Mouse (Mus musculus) liver, postnatal 0 days (tissue): Measurements from ENCODE around the gene Med26. TPM values are rescaled to one million over a fixed set of nuclear protein-coding genes. Genes with fewer than 3 reads are reported as not detected.

Source experiments
- ATAC-seq: fragments of 200-750 bp; cut with Nextera tagmentation; 2 replicates; pipeline ENCODE4 v1.8.0; 2017; ENCODE audit warnings: mild to moderate bottlenecking, moderate library complexity
- DNase-seq: peaks from one replicate; pipeline ENCODE4 v3.0.0-alpha.2; 2016
- H3K27ac ChIP-seq: fragments of 300-500 bp; sonication (generic); 2 replicates; pipeline ENCODE4 v1.5.1; 2014; ENCODE audit warnings: antibody characterized with exemption, moderate library complexity, mild to moderate bottlenecking, low read depth
- H3K27me3 ChIP-seq: fragments of 300-500 bp; sonication (generic); 2 replicates; pipeline ENCODE4 v1.6.1; 2014; ENCODE audit warnings: low read length, control low read depth, mixed read lengths; ENCODE audit not compliant: insufficient read depth
- H3K36me3 ChIP-seq: fragments of 300-500 bp; sonication (generic); replicated peaks from 2 replicates; pipeline ENCODE4 v1.6.1; 2014; ENCODE audit warnings: mild to moderate bottlenecking, control low read depth, low read length, moderate library complexity, mixed read lengths; ENCODE audit not compliant: insufficient read depth
- H3K4me1 ChIP-seq: fragments of 300-500 bp; sonication (generic); 2 replicates; pipeline ENCODE4 v1.6.1; 2014; ENCODE audit warnings: antibody characterized with exemption, mild to moderate bottlenecking, control low read depth; ENCODE audit not compliant: insufficient read depth
- H3K4me2 ChIP-seq: fragments of 300-500 bp; sonication (generic); 2 replicates; pipeline ENCODE4 v1.6.1; 2014; ENCODE audit warnings: low read depth, mild to moderate bottlenecking, low read length, moderate library complexity, mixed read lengths
- H3K4me3 ChIP-seq: fragments of 300-500 bp; sonication (generic); 2 replicates; pipeline ENCODE4 v1.5.1; 2014; ENCODE audit warnings: low read depth, low read length
- H3K9ac ChIP-seq: fragments of 300-500 bp; sonication (generic); replicated peaks from 2 replicates; pipeline ENCODE4 v1.6.1; 2014; ENCODE audit warnings: mild to moderate bottlenecking, moderate library complexity
- H3K9me3 ChIP-seq: fragments of 300-500 bp; sonication (generic); 2 replicates; pipeline ENCODE4 v1.6.1; 2016; ENCODE audit warnings: mild to moderate bottlenecking, control low read depth, low read length, mixed read lengths
- CTCF ChIP-seq: sonication (generic); IDR thresholded peaks from 2 replicates; pipeline ENCODE4 v1.5.1; 2016; ENCODE audit warnings: antibody characterized with exemption, low read depth
- EP300 ChIP-seq: IDR thresholded peaks from 2 replicates; pipeline ENCODE4 v1.6.1; 2016; ENCODE audit warnings: antibody characterized with exemption, low read depth, mild to moderate bottlenecking
- WGBS: fragments of 180-500 bp; shearing (Covaris S2); extraction: QIAGEN DNeasy Blood & Tissue Kit; methylation state at CpG from one replicate; pipeline ENCODE4 v1.1.7; 2014; ENCODE audit not compliant: insufficient replicate concordance; 5-methylcytosine and 5-hydroxymethylcytosine counted together
- polyA plus RNA-seq: library from polyadenylated mRNA; unstranded; fragments of >200 nt; fragmentation: Nextera tagmentation; extraction: Ambion mirVana; gene quantifications from 2 replicates; pipeline ENCODE4 v1.2.1, GENCODE M21; 2015

Gene Med26
- polyA plus RNA-seq, 1 experiment from 2014 or later, result 4.9 TPM

DNA sequence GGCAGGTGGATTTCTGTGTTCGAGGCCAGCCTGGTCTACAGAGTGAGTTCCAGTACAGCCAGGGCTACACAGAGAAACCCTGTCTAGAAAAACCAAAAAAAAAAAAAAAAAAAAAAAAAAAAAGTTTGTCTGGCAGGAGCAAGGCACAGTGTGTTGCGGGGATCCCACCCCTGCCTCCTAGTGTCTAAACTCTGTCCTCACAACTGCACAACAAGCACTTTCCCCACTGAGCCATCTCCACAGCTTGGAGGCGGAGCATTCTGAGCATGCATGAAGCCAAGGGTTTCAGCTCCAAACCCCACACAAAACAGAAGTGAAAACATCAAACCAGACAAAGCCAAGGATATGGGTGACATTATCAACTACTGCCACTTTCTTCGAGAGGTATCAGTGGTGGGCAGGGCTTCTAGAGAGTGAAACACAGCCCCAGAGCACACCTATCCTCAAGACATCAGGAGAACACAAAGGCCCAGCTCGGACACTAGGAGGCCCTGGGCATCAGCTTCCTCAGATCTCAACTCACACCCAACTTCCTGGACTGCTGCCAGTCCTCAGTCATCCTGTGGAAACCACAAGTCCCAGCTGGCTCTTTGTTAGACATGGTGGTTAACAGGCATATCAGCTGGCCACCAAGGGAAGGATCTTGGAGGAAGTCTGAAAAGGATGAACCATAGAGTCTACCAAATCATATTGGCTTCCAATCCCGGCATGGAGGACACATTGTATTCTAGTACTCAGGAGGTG is 62.4 kb downstream of the Med26 start:
- no peak overlapping the region; the same call in 1 of the 2 replicates for H3K9ac ChIP-seq
- no peaks in the 10 kb centered on the region for H3K9me3 ChIP-seq
- peak overlapping the region; percentile 36; the same call in 1 of the 2 replicates for H3K4me2 ChIP-seq
- peaks cover 14% of the 10 kb centered on the region for H3K4me1 ChIP-seq
- TF ChIP-seq EP300 (peak; percentile 46; the same call in 1 of the 2 replicates), CTCF (peak; percentile 34; the same call in 1 of the 2 replicates)
- H3K4me3 ChIP-seq, result peak overlapping the region; percentile 10; the same call in 1 of the 2 replicates
- ATAC-seq (peak; percentile 42), DNase-seq (peak; percentile 67)
- 56% methylated on average over 6 of the region's 6 CpGs for WGBS
- H3K36me3 ChIP-seq, result peaks cover 74% of the 10 kb centered on the region
- H3K27ac ChIP-seq, result peak overlapping the region; percentile 72
- H3K27me3 ChIP-seq, result no peaks in the 10 kb centered on the region

- no peaks in the 10 kb centered on the region for H3K9me3 ChIP-seq
- peaks cover 27% of the 10 kb centered on the region for H3K36me3 ChIP-seq
- no peaks in the 10 kb centered on the region for H3K27me3 ChIP-seq
- peak within 1 kb of the TSS; percentile 78 for H3K9ac ChIP-seq
- 1% methylated on average over 80 of the region's 80 CpGs for WGBS
- H3K4me1 ChIP-seq, result peaks cover 29% of the 10 kb centered on the region
- H3K4me2 ChIP-seq, result peak within 1 kb of the TSS; percentile 77
- peak within 1 kb of the TSS; percentile 84 for H3K27ac ChIP-seq
- H3K4me3 ChIP-seq, result peak within 1 kb of the TSS; percentile 83
- TF ChIP-seq EP300, result no peak; the same call in 1 of the 2 replicates
- TF ChIP-seq CTCF, result no peak
- DNase-seq (peak; percentile 97), ATAC-seq (peak; percentile 96)
Observed at GRCm38 (mm10) chr8:72474826-72475546, 73.1 kb downstream of the Med26 start, which contains the start of gene Cherp. Gene Cherp (minus strand): TSS chr8:72475226.

DNA sequence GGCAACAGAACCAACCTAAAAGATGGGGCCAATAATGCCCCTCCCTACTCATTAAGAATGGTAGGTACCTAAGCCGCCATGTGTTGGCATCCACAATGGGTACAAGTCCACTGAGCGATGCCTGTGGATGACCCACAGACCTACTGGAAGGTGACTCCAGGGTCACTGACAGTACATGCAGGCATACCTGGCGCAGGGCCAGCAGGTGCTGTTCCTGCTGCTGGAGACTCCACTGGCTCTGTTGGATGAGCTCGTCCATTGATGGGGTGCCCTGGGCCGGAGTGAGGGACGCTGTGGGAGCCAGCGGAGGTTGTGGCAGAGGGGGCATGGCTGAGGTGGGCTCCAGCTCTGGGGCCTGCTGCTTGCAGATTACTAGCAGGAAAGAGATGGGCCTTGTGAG is 77.4 kb downstream of the Med26 start:
- Histone ChIP-seq H3K9me3 (no peaks in the 10 kb centered on the region), H3K4me1 (peaks cover 19% of the 10 kb centered on the region), H3K9ac (no peak overlapping the region), H3K36me3 (peaks cover 69% of the 10 kb centered on the region), H3K27ac (no peak overlapping the region), H3K4me3 (no peak overlapping the region), H3K27me3 (no peaks in the 10 kb centered on the region), H3K4me2 (no peak overlapping the region)
- DNase-seq, result peak; percentile 44
- ATAC-seq, result no peak
- WGBS, result 86% methylated on average over 7 of the region's 7 CpGs
- TF ChIP-seq EP300, result no peak
- TF ChIP-seq CTCF, result no peak

GRCm38 (mm10) chr8:72469984-72470383 is 78.1 kb downstream of the Med26 start:
- no peak overlapping the region for H3K27ac ChIP-seq

DNA sequence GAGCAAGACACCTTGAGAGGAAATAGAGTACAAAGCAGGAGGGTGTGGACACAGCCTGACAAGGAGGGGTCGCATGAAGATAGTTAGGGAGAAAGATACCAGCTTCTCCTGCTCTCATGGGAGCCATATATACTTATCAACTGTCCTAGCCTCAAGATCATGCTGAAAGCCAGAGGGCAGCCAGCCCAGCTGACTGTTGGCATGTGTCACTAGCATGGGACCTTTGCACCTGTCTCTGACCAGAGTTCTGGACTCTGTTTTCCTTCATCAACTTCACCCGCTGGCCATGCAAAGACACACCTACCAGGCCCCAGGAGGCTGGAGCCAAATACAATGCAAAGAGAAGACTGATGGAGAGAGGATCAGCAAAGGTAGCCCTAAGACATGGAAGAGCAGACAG is 78.8 kb downstream of the Med26 start:
- DNase-seq (no peak), ATAC-seq (peak; percentile 62)
- Histone ChIP-seq H3K27me3 (no peaks in the 10 kb centered on the region), H3K4me2 (no peak overlapping the region), H3K27ac (peak overlapping the region; percentile 34; the same call in 1 of the 2 replicates), H3K4me1 (peaks cover 14% of the 10 kb centered on the region), H3K9ac (no peak overlapping the region; the same call in 1 of the 2 replicates), H3K9me3 (no peaks in the 10 kb centered on the region), H3K36me3 (peaks cover 82% of the 10 kb centered on the region), H3K4me3 (no peak overlapping the region)
- WGBS, result 74% methylated on average over 2 of the region's 2 CpGs
- TF ChIP-seq CTCF (no peak), EP300 (no peak)

More at GRCm38 (mm10) chr8:72469984-72470383, 78.1 kb downstream of the Med26 start:
- ATAC-seq (no peak), DNase-seq (no peak)
- Histone ChIP-seq H3K9ac (no peak overlapping the region), H3K27me3 (no peaks in the 10 kb centered on the region), H3K9me3 (no peaks in the 10 kb centered on the region), H3K4me3 (no peak overlapping the region), H3K36me3 (peaks cover 76% of the 10 kb centered on the region), H3K4me1 (peaks cover 15% of the 10 kb centered on the region), H3K4me2 (no peak overlapping the region)
- no peak for TF ChIP-seq EP300
- TF ChIP-seq CTCF, result no peak
- 85% methylated on average over 8 of the region's 8 CpGs for WGBS

DNA sequence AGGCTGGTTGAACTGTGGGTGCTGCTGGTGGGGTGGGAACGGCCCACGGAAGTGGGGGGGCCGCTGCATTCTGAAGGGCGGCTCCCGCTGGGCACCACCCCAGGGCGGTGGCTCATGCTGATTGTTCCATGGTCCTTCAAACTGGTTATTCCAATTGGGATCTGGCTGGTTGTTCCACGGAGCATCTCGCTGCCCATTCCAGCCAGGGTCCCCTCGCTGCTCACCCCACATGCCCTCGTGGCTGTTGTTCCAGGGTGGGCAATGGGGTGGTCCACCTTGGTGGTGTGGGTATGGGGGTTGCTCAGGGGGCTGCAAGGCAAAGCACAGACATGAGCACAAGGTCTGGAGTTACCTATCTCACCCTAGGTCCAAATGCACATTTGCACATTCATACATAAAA is 83.9 kb downstream of the Med26 start:
- Histone ChIP-seq H3K4me3 (no peak overlapping the region), H3K27ac (no peak overlapping the region), H3K4me1 (no peaks in the 10 kb centered on the region; the same call in 1 of the 2 replicates), H3K9ac (no peak overlapping the region), H3K9me3 (no peaks in the 10 kb centered on the region), H3K4me2 (no peak overlapping the region), H3K36me3 (peaks cover 97% of the 10 kb centered on the region), H3K27me3 (no peaks in the 10 kb centered on the region)
- ATAC-seq, result no peak
- DNase-seq, result no peak
- TF ChIP-seq CTCF (no peak), EP300 (no peak)
- WGBS, result 93% methylated on average over 10 of the region's 10 CpGs
